Mouse (Mus musculus) gonadal fat pad, adult 2 months (tissue): Measurements from ENCODE around the gene Lrrn4. TPM values are rescaled to one million over a fixed set of nuclear protein-coding genes. Genes with fewer than 3 reads are reported as not detected.

Experiments used
- DNase-seq: peaks from one replicate; pipeline ENCODE4 v3.0.0-alpha.2; 2012; ENCODE audit warnings: low read depth
- polyA plus RNA-seq: library from polyadenylated mRNA; depleted of rRNA; stranded (reverse); fragments of >200 nt; gene quantifications from 2 replicates; pipeline ENCODE4 v1.2.3, GENCODE M21; 2012; rRNA removed

Gene Lrrn4
- polyA plus RNA-seq, 1 experiment, result 14.0 TPM

DNA sequence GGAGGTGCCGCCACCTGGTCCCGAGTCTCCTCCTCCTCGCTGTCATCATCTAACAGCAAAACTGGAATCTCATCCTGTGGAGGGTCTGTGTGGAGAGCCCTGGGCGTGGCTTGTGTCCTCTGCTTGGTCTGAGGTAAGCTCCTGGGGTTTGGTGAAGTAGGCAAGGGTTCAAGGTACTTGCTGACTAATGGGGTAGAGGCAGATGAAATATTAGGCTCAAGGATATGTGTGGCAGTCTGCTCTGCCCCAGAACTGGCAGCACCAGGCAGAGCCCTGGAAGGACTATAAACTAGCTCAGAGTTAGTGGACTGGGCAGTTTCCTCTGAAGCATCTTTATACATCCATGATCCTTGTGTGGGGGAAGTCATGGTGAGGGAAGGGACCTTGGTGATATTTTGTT is 10.4 kb downstream of the Lrrn4 start:
- no peak for DNase-seq

DNA sequence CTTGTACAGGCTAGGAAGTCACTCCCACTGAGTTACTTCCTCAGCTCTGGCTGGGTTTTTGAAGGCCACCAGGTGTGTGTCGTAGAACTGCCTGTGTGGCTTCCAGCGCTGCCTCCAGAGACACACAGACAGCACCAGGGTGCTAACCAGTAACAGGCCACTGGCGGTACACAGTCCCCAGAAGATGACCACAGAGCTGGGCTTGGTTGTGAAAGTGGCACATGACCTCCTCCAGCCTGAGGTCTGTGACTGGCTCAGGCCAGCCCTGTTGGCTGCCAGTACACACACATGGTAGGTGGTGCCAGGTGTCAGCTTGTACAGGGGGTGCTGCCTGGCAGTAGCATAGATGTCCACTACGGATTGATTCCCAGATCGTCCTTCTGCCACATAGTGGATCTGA is 11.0 kb downstream of the Lrrn4 start:
- no peak for DNase-seq

DNA sequence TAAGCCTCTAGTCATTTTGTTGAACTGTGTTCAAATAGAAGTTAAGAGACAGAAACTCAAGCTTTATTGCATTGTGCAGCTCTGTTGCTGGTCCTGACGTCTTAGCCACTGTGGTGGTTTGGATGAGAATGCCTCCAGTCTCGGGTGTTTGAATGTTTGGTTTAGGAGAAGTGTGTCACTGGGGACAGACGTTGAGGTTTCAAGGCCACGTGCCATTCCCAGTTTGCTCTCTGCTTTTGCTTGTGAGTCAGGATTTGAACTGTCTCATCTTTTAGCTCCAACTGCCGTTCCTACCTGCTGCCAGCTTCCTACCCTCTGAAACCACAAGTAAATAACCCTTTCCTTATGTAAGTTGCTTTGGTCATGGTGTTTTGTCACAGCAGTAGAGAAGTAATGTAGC is 13.2 kb downstream of the Lrrn4 start:
- DNase-seq, result no peak

DNA sequence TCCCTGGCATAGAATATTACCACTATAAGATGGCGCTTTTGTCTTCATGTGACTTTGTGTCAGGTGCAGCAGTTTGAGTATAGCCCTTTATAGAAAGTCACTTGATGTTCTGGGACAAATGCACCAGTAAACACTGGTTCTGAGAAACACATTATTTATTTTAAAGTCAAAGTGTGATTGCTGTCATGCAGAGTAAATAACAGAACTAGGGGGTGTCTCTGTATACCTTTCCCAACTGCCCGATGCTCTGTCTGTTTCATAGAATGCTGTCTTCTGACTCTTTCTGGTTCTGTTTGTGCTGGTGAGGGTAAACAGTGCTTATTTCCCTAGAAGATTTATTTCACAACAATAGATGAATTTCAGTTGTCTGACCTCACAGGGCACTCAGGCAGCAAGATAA is 17.4 kb downstream of the Lrrn4 start:
- DNase-seq, result no peak

DNA sequence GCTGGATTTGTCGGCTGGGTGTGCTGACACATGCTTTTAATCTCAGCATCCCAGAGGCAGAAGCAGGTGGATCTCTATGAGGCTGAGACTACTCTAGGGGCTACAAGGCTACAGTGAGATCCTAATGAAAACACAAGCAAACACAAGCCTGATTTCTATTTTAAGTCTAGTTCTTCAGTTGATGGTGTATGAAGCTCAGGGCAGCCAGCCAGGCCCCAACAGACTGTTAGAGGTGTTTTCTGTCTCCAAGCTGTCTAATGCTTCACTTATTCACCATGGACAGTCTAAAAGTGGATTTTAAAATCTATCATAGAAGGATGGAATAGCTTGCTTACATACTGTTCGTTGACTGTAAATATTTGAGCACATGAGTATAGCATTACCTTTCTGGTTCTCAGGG is 19.2 kb downstream of the Lrrn4 start:
- DNase-seq, result no peak

DNA sequence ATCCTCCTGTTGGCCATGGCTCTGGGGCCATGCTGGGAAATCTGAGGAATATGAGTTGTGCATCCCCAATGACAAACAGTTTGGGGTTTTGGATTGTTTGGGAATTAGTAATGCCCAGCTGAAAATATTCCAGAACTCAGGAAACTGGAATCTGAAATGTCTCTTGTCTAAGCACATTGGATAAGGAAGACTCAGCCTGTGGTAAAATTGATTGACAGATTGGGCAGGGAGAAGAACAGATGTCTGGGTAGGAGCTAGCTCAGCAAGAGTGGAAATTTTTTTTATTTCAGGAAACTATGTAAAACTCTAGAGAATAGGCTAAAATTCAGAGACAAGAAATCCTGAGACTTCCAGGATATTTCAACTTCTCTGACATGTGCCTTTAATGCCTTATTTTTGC is 20.3 kb downstream of the Lrrn4 start:
- DNase-seq, result no peak

DNA sequence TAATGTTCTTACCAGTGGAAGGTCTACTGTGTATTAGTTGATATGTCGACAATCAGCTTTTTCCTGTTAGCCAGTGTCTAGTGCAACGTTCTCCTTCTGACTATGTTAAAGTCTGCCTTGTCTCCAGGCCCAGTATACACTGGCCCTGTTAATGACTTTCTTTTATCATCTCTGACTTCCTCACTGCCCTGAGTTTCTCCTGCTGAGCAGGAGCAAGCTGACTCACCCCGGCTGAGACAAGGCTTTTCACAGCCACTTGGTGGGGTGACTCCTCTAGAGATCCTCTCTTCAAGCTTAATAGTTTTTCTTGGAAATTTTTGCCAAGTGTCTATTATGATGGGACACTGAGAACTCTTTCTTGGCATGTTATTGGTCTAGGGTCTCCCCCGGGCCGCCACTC is 24.4 kb downstream of the Lrrn4 start:
- DNase-seq, result no peak

DNA sequence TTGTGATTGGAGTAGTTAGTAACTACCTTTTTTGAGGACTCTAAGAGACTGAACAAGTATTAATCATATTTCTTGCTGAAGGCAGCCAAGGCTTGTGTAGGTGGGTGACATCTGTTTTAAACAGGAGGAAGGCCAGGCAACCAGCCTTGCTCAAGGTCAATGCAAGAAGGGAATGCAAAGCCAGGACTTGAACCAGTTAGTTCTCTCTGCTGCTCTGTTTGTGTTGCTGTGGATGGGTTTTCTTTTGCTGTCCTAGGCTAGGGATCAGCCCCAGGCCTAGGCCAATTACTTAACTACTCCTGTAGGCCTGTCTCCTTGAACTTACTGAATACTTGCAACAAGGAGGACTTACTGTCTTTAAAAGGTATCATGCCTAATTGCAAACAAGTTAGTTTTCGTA is 27.6 kb downstream of the Lrrn4 start:
- DNase-seq, result no peak

DNA sequence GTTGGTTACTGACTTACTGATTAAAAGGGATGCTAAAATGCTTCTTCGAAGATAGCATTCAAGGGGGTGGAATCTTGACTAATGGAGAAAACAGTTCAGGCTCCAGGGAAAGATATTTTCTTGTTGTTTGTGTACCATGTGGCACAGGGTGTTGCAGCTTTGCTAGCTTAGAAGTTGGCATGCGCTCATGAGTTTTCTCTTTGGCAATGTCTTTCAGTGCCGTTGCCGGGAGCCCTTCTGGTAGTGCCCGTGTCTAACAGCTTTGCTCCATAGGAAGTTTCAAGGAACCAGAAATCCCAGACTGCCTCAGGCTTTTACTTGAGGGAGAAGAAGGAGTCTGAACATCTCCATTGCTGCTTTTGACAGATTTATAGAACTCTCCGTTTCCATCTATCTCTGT is 31.6 kb downstream of the Lrrn4 start:
- no peak for DNase-seq

DNA sequence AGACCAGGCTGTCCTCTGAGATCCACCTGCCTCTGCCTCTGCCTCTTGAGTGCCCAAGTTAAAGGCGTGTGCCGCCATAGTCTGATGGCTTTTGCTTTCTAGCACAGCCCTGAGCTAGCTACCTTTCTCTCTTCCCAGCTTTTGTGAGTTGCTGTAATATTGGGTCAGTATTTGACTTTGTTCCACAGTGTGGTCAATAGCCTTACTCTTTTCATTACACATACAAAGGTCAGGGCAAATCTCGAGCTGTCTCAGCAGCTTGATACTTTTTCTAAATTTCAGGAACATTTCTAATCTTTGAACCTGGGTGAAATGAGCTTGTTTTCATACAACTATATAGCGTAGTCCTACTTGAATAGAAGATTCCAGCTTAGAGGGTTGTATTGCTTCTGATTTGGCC is 32.3 kb downstream of the Lrrn4 start:
- DNase-seq, result no peak

DNA sequence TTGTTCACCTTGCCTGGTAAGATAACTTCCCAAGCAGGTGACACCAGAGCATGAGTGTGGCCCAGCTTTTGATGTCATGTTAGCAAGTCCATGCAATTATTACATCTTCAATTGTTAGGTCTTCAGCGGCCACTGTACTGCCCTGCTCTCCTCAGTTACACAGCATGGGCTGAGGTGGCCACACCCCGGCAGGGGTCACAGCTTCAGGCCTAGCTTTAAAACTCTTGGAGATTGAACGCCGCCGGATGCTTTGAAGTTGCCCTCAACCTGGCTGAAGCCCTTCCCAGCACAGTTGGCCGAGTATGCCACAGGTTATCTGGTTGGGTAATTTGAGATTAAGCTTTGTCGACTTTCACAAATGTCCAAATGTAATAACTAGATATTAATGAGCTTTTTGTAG is 33.1 kb downstream of the Lrrn4 start:
- no peak for DNase-seq

DNA sequence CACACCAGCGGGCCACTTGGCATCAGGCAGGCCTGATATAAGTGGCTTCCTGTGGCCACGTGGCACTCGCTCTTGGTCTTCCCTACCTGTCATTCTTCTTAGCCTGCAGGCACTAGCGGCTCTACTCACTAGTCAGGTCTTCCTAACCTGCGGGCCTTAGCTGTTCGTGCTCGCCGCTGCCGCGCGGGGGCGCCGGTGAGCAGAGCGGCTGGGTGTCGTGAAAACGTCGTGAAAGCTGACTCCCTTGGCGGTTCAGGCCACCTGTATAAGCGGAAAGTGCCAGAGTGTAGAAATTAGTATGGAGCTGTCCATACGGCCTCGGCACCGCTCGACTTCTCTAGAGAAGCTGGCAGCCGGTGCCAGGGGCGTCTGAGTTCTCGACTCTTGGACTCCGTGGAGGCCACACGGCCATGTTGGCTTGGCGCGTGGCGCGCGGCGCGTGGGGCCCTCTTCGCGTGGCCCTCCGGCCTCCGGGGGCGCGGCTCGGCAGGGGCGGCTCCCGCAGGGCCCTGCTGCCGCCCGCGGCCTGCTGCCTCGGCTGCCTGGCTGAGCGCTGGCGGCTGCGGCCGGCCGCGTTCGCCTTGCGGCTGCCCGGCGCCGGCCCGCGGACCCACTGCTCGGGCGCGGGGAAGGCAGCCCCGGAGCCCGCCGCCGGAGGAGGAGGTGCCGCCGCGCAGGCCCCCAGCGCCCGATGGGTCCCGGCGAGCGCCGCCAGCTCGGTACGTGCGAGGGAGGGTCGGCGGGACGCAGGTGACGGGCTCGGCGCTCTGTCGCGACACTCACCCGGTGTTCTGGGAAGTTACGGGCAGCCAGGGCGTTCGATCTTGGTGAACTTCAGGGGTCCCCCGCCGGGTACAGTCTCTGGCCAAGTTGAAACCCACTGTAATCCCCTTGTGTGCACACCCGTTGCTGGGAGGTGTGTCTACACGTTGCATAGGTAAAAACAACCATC is 34.0 kb downstream of the Lrrn4 start, which contains the start of gene Crls1:
Gene Crls1, plus strand, starts transcription at position 260 of the 952 bp plus-strand sequence.
- DNase-seq, result peak; percentile 31

DNA sequence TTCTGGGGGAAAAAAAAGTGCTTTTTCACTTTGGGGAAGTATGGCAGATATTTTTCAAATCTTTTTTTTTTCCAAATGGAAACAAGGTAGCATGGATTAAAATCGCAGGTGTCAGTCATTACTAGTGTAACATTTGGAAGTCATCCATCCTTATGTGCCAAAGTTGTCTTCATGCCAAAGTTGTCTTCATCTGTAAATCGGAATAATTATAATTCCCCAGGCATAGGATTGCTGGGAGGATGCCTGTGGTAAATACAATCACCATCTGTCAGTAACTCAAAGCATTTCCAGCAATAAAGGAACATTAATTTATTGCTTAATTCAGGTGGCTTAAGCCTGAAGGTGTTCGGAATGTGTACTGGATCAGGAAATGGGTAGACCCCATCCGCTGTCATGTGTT is 39.6 kb downstream of the Lrrn4 start:
- DNase-seq, result no peak

Other genes starting within 250 kb of the Lrrn4 start
- gene Shld1, start 194.0 kb downstream of the Lrrn4 start, polyA plus RNA-seq, result 10.2 and 13.7 TPM in 2 replicates
- gene Chgb, start 99.6 kb downstream of the Lrrn4 start, polyA plus RNA-seq, result 0.05 TPM in 1 of 2 replicates, not detected in the other
- gene Trmt6, start 64.8 kb downstream of the Lrrn4 start, polyA plus RNA-seq, result 5.6 and 6.7 TPM in 2 replicates
- gene Mcm8, start 64.8 kb downstream of the Lrrn4 start, polyA plus RNA-seq, result 1.7 and 2.3 TPM in 2 replicates
- 25.3 and 37.3 TPM in 2 replicates for gene Crls1, start 34.2 kb downstream of the Lrrn4 start, polyA plus RNA-seq
- gene Fermt1, start 65.0 kb upstream of the Lrrn4 start, polyA plus RNA-seq, result 3.1 and 5.4 TPM in 2 replicates